Mouse (Mus musculus): ENCODE data around the gene 3110040M04Rik. TPM values are rescaled to one million over a fixed set of nuclear protein-coding genes. Genes with fewer than 3 reads are reported as not detected.
"Not testable (repeated sequence)": the region's sequence is repeated elsewhere in the genome, so short reads cannot be mapped to it uniquely, and the experiment has no call there.

The 3110040M04Rik gene
- total RNA-seq (2021) = not detected
- long read RNA-seq, experiment 1 = 0 reads
- long read RNA-seq, experiment 2 = 0 reads

- DNase-seq (ENCODE audit: low spot score in 2 of 2); intact Hi-C loops (cut with DNase I): not testable (repeated sequence)
Observed at GRCm38 (mm10) chr1:151203818-151204217, at the start of gene 3110040M04Rik. Gene 3110040M04Rik, plus strand, starts transcription at chr1:151204121.

GRCm38 (mm10) chr1:151154131-151154530 lies 49.8 kb upstream of the 3110040M04Rik start:
- intact Hi-C loops (cut with DNase I); DNase-seq (ENCODE audit: low spot score in 2 of 2): not testable (repeated sequence)

DNA sequence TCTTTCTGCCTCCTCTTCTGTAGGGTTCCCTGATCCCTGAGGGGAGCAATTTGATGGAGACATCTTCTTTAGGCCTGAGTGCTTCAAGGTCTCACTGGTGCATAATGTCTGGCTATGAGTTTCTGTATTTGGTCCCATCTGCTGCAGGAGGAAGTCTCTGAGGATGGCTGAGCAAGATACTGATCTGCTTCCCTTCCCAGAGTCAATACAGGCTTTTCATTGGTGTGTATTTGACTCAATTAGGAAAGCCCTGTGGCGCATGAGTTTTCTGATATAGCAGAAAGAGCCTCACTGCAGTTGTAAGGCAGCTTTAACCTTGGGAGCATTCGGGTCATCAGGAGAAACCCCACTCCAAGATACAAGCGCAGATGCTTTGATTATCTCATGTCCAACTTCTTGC lies 47.8 kb upstream of the 3110040M04Rik start:
- no peak for DNase-seq (ENCODE audit: low spot score in 2 of 2)
- intact Hi-C loops (cut with DNase I) = no loop called here

GRCm38 (mm10) chr1:151156777-151157632 lies 46.9 kb upstream of the 3110040M04Rik start:
- no peak for DNase-seq (ENCODE audit: low spot score in 2 of 2)
- intact Hi-C loops (cut with DNase I) = no loop called here

DNA sequence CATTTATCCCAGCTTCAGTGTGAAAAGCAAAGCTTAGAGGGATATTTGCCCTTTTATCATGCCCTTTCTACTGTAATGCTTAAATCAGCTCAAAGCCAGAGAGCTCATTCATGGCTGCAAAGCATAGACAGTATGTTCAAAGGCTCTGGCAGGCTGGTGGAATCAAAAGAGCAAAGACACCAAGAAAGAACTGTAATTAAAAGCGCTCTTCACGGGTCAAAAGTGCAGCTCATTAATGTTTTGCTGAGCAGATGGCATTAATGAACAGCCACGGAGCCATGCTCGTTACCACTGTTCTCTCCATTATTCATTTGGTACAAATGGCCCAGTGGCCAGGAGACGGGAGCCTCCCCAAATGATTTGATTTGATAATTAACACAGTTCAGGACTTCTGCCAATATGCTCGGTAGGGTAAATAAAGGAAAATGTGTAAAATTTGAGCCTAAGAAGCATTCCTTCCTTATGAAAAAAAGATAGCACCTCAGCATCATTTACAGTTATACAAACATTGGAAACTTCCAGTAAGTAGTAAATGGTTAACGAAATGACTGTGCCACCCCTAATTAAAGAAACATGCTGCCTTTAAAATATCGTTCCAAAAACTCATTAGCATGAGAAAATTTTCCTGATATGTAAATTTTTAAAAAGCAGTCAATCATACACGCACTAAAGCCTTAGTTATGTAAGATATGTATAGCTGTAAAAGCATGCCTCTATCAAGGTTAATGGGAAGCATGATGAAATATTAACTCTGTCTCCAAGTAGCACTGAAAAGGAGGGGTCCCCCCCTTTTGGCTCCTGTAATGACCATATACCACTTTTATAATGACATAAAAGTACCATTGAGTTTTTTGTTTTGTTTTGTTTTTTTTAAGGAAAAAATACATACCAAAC lies 45.7 kb upstream of the 3110040M04Rik start:
- intact Hi-C loops (cut with DNase I) = no loop called here
- DNase-seq (ENCODE audit: low spot score in 2 of 2) = no peak

- no peak for DNase-seq (ENCODE audit: low spot score in 2 of 2)
- intact Hi-C loops (cut with DNase I) = no loop called here
Observed at GRCm38 (mm10) chr1:151158857-151159510, 44.9 kb upstream of the 3110040M04Rik start.

DNA sequence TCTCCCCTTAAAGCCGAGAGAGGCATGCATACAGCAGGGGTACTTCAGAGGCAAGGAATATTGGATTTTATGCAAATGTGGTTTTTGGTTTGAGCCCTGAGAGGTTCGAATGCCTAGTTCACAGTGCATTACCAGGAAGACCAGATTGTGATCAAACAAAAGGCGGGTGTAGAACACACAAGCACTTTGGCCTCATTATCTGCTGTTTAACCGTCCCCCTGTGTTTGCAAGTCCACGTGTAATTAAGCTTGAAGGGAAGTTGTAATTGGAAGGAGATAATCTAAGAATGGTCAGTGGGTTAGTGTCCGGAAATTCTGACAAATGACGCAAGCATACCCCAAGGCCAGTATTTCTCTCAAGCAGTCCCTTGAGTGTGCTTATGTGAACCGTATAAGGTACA lies 37.9 kb upstream of the 3110040M04Rik start:
- no peak for DNase-seq (ENCODE audit: low spot score in 2 of 2)
- intact Hi-C loops (cut with DNase I) = no loop called here

- intact Hi-C loops (cut with DNase I) = no loop called here
- no peak for DNase-seq (ENCODE audit: low spot score in 2 of 2)
Observed at GRCm38 (mm10) chr1:151167297-151168047, 36.4 kb upstream of the 3110040M04Rik start.

DNA sequence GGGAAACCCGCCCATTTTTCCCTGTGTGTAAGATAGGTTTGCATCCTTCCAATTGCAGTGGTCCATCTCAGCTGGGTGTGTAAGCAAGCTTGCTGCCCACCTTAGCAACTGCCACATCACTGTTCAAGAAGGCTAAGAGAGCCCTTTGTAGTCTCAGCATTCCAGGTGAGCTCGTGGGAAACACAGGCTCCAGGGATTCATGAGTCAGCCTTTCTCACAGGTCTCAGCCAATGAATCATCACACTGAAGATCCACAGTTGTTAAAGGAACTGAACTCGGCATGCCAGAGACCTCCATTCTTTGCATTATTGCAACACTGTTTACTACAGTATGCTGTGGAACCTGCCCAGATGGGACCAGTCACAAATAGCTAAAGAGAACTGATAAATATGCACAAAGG lies 35.3 kb upstream of the 3110040M04Rik start:
- intact Hi-C loops (cut with DNase I) = no loop called here
- no peak for DNase-seq (ENCODE audit: low spot score in 2 of 2)

- peak in 1 of 2 experiments; percentile 20 for DNase-seq (ENCODE audit: low spot score in 2 of 2)
- intact Hi-C loops (cut with DNase I) = no loop called here
Observed at GRCm38 (mm10) chr1:151171572-151172461, 32.1 kb upstream of the 3110040M04Rik start.

- DNase-seq (ENCODE audit: low spot score in 2 of 2) = peak in 1 of 2 experiments; percentile 25
- intact Hi-C loops (cut with DNase I) = no loop called here
Observed at GRCm38 (mm10) chr1:151177030-151177936, 26.6 kb upstream of the 3110040M04Rik start.

DNA sequence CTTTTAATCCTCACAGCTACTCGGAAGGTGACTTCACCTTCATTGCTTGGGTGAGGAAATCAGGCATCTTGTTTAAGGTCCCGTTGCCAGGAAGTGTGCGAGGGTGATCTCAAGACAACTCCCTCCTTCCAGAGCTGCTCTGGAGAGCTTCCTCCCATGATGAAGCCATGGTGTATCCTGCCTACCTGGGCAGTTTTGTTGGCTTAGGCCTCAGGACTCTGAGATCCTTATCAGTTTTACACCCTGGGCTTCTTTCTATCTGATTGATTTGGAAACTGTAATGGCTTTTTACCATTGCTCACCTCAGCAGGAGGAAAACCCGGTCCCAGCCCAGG lies 26.0 kb upstream of the 3110040M04Rik start:
- intact Hi-C loops (cut with DNase I) = no loop called here
- no peak for DNase-seq (ENCODE audit: low spot score in 2 of 2)

DNA sequence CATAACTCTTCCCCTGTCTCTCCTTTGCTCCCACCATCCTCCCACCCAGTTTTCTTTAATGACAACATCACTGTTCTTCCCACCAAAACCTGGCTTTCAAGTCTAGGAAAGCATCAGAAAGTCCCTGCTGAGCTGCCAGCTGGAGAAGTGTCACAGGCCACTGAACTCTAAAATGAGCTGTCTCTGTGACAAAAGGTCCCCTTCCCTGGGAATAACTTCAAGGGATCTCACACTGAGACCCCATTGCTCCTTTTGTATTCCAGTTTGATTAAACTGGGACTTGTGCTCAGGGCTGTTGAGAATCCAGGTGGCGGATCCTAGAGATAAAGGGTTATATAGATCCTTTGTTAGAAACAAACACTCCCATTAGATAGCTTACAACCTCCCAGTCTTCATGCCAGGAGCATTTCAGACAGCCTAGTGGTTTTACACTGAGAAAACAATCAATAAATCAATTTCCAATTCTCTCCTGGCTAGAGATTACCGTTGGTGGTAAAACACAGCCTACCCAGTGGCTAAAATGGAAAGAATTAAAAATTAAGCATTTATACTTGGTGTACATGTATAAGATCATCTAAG lies 25.3 kb upstream of the 3110040M04Rik start:
- DNase-seq (ENCODE audit: low spot score in 2 of 2) = no peak
- intact Hi-C loops (cut with DNase I) = no loop called here

DNA sequence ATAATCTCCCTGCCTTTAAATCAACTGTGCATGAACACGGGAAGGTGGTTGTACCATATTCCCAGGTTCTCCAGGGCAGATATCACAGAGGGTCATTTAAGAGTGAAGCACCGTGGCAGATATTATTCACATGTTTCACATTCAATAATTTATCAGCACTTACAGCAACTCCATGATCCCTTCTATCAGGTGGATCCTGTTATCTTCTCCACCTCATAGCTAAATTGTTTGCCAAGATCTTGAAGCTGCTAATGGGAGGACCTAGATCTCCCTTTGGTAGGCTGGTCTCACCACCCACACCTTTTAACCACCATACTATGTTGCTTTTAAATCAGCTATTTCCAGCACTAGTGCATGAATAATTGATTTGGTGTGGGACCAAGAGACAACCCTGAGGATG lies 23.8 kb upstream of the 3110040M04Rik start:
- no peak for DNase-seq (ENCODE audit: low spot score in 2 of 2)
- intact Hi-C loops (cut with DNase I) = no loop called here

- DNase-seq (ENCODE audit: low spot score in 2 of 2); intact Hi-C loops (cut with DNase I): not testable (repeated sequence)
Observed at GRCm38 (mm10) chr1:151182266-151182665, 21.7 kb upstream of the 3110040M04Rik start, which contains the start of gene Gm47985. Gene Gm47985, plus strand, starts transcription at chr1:151182537.

DNA sequence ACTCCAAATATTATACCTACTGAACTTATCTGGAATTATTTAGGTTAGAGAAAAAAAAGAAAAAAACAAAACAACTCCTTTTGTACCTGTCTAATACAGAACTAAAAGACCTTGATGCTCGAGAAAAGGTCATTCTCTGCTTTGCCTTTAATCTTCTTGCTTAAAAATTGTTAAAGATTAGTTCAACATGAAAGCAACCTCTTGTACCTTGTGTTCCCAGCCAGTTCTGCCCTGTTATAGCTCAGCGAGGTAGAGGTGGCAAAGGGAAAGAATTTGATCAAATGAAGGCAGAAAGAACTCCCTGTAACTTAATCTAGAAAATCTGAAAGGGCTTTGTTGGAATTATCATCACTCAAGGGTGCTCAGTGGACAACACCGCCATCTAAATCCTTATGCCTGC lies 17.7 kb upstream of the 3110040M04Rik start:
- not testable (repeated sequence) for DNase-seq (ENCODE audit: low spot score in 2 of 2)

More for the DNA sequence above, 17.7 kb upstream of the 3110040M04Rik start:
- intact Hi-C loops (cut with DNase I) = not testable (repeated sequence)

Measured in left cerebral cortex, postnatal 14 days (tissue).